Mouse (Mus musculus) cerebellum, adult 2 months (tissue): ENCODE results near the gene Etl4.

Source experiments
- CTCF ChIP-seq: fragments of 200-500 bp; IDR thresholded peaks from 2 replicates; pipeline ENCODE4 v1.5.1; 2011; ENCODE audit warnings: low read depth, mild to moderate bottlenecking, control low read depth, low read length, moderate library complexity, borderline replicate concordance; ENCODE audit not compliant: insufficient read depth
- POLR2A ChIP-seq: fragments of 200-500 bp; IDR thresholded peaks from 2 replicates; pipeline ENCODE4 v1.6.1; 2011; ENCODE audit warnings: low read length, control low read depth, borderline replicate concordance; ENCODE audit not compliant: insufficient read depth

DNA sequence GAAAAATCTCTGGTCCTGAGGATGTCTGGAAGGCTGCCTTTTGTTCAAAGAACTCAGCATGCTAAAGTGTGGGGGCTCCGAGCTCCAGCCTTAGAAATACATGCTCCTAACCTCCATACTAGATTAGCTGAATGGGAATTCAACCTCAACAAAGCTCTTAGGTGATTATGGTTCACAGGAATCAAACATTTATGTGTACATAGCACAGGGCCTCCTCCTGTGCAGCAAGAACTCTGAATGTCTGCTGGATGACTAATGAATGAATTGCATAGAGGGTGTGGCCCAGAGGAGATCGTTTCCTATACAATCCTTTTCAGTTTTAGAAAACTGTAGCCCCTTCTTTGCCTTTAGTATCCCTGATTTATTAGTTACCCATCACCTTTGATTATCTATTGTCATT lies 687.6 kb downstream of the Etl4 start:
- TF ChIP-seq CTCF (no peak), POLR2A (no peak)
